Mouse (Mus musculus): Measurements from ENCODE around the gene Gramd1b. TPM values are rescaled to one million over a fixed set of nuclear protein-coding genes. Genes with fewer than 3 reads are reported as not detected.

Gramd1b gene
- total RNA-seq, 2 experiments from 2014 or later: 6.6 to 8.8 TPM

GRCm38 (mm10) chr9:40294210-40294609 lies 237.0 kb downstream of the Gramd1b start:
- no peak for DNase-seq
- intact Hi-C loops (cut with DNase I): no loop called here

GRCm38 (mm10) chr9:40293740-40294139 lies 237.4 kb downstream of the Gramd1b start:
- DNase-seq: no peak
- intact Hi-C loops (cut with DNase I): no loop called here

- intact Hi-C loops (cut with DNase I): no loop called here
- no peak for DNase-seq
Observed at GRCm38 (mm10) chr9:40293286-40293685, 237.9 kb downstream of the Gramd1b start.

GRCm38 (mm10) chr9:40292475-40292874 lies 238.7 kb downstream of the Gramd1b start:
- intact Hi-C loops (cut with DNase I): no loop called here
- no peak for DNase-seq

- no peak for DNase-seq
- intact Hi-C loops (cut with DNase I): no loop called here
Observed at GRCm38 (mm10) chr9:40282968-40283367, 248.2 kb downstream of the Gramd1b start.

- intact Hi-C loops (cut with DNase I): no loop called here
Observed at GRCm38 (mm10) chr9:40279438-40279837, 251.7 kb downstream of the Gramd1b start.

GRCm38 (mm10) chr9:40277671-40278070 lies 253.5 kb downstream of the Gramd1b start:
- intact Hi-C loops (cut with DNase I): no loop called here
- DNase-seq: no peak

More at GRCm38 (mm10) chr9:40279438-40279837, 251.7 kb downstream of the Gramd1b start:
- DNase-seq: no peak

- intact Hi-C loops (cut with DNase I): no loop called here
- DNase-seq: no peak
Observed at GRCm38 (mm10) chr9:40275904-40276303, 255.3 kb downstream of the Gramd1b start.

- intact Hi-C loops (cut with DNase I): no loop called here
Observed at GRCm38 (mm10) chr9:40272822-40273221, 258.4 kb downstream of the Gramd1b start.

GRCm38 (mm10) chr9:40271075-40271474 lies 260.1 kb downstream of the Gramd1b start:
- intact Hi-C loops (cut with DNase I): no loop called here
- no peak for DNase-seq

More at GRCm38 (mm10) chr9:40272822-40273221, 258.4 kb downstream of the Gramd1b start:
- no peak for DNase-seq

- DNase-seq: no peak
- intact Hi-C loops (cut with DNase I): no loop called here
Observed at GRCm38 (mm10) chr9:40269880-40270279, 261.3 kb downstream of the Gramd1b start.

- intact Hi-C loops (cut with DNase I): no loop called here
- peak; percentile 41 to 46 for DNase-seq
Observed at GRCm38 (mm10) chr9:40269103-40269861, 261.9 kb downstream of the Gramd1b start, which contains the start of gene Scn3b. Scn3b (plus strand) TSS chr9:40269217.

- DNase-seq: no peak
- intact Hi-C loops (cut with DNase I): no loop called here
Observed at GRCm38 (mm10) chr9:40268748-40269102, 262.5 kb downstream of the Gramd1b start.

GRCm38 (mm10) chr9:40268040-40268747 lies 263.0 kb downstream of the Gramd1b start:
- intact Hi-C loops (cut with DNase I): no loop called here
- no peak for DNase-seq

GRCm38 (mm10) chr9:40263874-40264273 lies 267.3 kb downstream of the Gramd1b start:
- intact Hi-C loops (cut with DNase I): no loop called here
- DNase-seq: no peak

- no peak for DNase-seq
- intact Hi-C loops (cut with DNase I): no loop called here
Observed at GRCm38 (mm10) chr9:40252459-40252858, 278.7 kb downstream of the Gramd1b start.

GRCm38 (mm10) chr9:40249106-40249505 lies 282.1 kb downstream of the Gramd1b start:
- intact Hi-C loops (cut with DNase I): no loop called here

GRCm38 (mm10) chr9:40246702-40247101 lies 284.5 kb downstream of the Gramd1b start:
- intact Hi-C loops (cut with DNase I): no loop called here
- no peak for DNase-seq

More at GRCm38 (mm10) chr9:40249106-40249505, 282.1 kb downstream of the Gramd1b start:
- no peak for DNase-seq

GRCm38 (mm10) chr9:40245974-40246665 lies 285.1 kb downstream of the Gramd1b start:
- intact Hi-C loops (cut with DNase I): no loop called here
- no peak for DNase-seq

- intact Hi-C loops (cut with DNase I): no loop called here
- no peak for DNase-seq
Observed at GRCm38 (mm10) chr9:40245466-40245865, 285.7 kb downstream of the Gramd1b start.

Data from gastrocnemius, postnatal 36 days (tissue).